Mouse (Mus musculus) layer of hippocampus, postnatal 14 days (tissue): Measurements from ENCODE around the gene Cenpp. TPM values are rescaled to one million over a fixed set of nuclear protein-coding genes. Genes with fewer than 3 reads are reported as not detected.

Experiments used
- DNase-seq, 2 experiments: peaks; one replicate each; pipeline ENCODE4 v3.0.0; 2021 to 2022; ENCODE audit warnings: low spot score in 2 of 2, mixed read lengths in 1 of 2
- total RNA-seq, 2 experiments: library from RNA; stranded (reverse); gene quantifications; 2 replicates each; pipeline ENCODE4 v1.2.3; 2021

The Cenpp gene
- total RNA-seq, 2 experiments from 2014 or later = 1.3 to 2.3 TPM

- no peak for DNase-seq
These were observed 113.9 kb downstream of the Cenpp start for GRCm38 (mm10) chr13:49538693-49539092.

GRCm38 (mm10) chr13:49536946-49537345 is 115.6 kb downstream of the Cenpp start:
- DNase-seq = no peak

DNA sequence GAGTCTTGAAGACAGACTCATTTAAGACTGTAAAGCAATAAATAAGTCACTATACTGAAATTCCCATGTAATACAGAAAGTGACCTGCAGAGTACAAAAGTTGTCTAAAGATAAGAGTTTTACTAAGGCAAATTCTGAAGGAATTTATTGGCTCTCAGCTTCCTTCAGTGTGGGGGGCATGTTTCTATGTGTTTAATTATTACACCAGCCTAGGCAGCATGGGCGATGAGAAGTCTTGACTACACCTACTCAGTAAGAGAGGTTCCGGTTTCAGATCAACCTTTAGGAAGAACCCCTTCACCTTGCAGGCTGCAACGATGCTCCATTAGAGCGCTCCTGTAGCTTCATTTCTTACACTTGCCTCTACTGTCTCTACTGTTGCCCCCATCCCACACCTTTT is 121.9 kb downstream of the Cenpp start:
- DNase-seq = no peak

DNA sequence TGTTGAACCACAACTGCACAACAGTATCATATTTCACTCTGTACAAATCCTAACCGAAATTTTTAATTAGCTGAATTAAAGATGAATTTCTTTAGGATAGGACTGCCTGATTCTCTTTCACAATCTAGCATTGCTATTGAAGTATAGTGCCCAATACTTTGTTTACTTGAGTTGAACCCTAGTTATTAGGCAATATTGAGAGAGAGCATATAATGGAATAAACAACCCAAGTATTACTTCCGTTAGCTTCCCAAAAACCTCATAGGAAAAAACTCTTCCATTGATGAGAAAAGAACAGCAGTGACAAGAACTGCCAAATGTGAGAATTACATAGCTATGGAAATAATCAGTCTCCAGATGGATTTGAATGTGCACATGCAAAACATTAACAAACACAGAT is 126.3 kb downstream of the Cenpp start:
- peak in 1 of 2 experiments; percentile 15 for DNase-seq

DNA sequence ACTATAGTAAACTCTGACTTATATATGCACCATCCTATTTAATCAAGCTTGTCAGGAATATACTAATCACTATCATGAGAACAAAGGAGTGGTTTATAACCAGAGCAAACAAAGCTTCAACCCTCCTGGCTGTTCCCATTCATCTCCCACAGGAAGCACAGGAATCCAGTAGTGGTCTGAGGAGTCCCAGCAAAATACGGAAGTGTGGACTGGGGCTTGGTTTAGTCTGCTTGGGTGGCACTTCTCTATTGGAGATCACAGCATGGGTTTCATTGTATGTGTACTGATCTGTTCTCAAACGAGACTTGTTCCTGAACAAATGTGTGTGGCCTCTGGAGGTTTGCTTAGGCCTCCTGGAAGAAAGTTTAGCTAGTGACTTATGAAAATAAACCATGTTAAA is 133.8 kb downstream of the Cenpp start:
- no peak for DNase-seq

GRCm38 (mm10) chr13:49507176-49507575 is 145.4 kb downstream of the Cenpp start:
- no peak for DNase-seq

GRCm38 (mm10) chr13:49505776-49506175 is 146.8 kb downstream of the Cenpp start:
- DNase-seq = no peak

GRCm38 (mm10) chr13:49504510-49504909 is 148.1 kb downstream of the Cenpp start, which contains the start of gene Ecm2:
TSS of gene Ecm2 (plus strand) at chr13:49504810.
- no peak for DNase-seq

GRCm38 (mm10) chr13:49492376-49493368 is 159.9 kb downstream of the Cenpp start, which contains the start of gene Tes3-ps:
TSS of gene Tes3-ps (plus strand) at chr13:49493318.
- no peak for DNase-seq

DNA sequence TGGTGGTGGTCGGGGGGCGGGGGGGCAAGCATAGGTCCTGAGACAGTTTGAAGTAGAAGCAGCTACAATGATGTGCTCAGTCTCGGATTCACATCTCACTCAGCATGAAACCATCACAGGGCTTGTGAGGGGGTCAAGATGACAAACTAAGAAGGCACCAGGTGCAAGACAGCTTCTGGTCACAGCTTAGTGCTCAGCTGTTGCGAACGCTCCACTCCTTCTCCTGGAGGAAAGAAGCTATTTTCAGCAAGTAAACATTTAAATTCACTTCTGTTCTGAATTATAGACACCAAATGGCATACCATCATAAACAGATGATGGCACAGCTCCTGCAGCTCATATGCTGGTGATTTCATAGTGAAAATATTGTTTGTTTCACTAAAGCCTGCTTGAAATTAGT is 167.2 kb downstream of the Cenpp start:
- DNase-seq = peak in 1 of 2 experiments; percentile 42

GRCm38 (mm10) chr13:49480551-49480950 is 172.0 kb downstream of the Cenpp start:
- DNase-seq = no peak

- peak in 1 of 2 experiments; percentile 70 for DNase-seq
These were observed 172.5 kb downstream of the Cenpp start for GRCm38 (mm10) chr13:49480057-49480456.

- DNase-seq = no peak
These were observed 173.2 kb downstream of the Cenpp start for GRCm38 (mm10) chr13:49479399-49479798.

DNA sequence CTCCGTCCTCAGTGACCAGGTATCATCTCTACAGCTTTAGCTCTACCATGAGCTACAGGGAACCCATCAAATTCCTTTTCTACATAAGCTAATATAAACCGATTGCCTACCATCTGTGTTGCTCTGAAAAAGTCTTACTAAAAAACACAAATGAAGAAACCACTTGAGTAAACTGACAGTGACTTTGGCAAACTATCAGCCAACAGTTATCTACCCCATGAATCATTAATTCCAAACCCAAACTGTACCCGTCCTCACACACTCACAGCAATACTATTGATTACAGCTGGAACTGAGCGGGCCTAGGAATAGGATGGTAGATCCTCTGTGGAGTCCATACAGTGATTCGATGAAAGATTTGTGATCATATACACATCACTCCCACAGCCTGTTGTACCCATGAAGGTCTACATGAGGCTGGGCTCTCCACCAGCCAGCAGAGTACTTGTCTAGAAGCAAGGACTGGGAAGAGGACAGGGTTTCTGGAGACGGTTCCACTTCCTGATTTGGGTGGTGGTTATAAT is 173.7 kb downstream of the Cenpp start:
- DNase-seq = no peak

GRCm38 (mm10) chr13:49477887-49478286 is 174.7 kb downstream of the Cenpp start:
- DNase-seq = no peak

- no peak for DNase-seq
These were observed 179.9 kb downstream of the Cenpp start for GRCm38 (mm10) chr13:49472676-49473005.

- no peak for DNase-seq
These were observed 180.5 kb downstream of the Cenpp start for GRCm38 (mm10) chr13:49471981-49472675.

GRCm38 (mm10) chr13:49470806-49471205 is 181.8 kb downstream of the Cenpp start:
- DNase-seq = peak in 1 of 2 experiments; percentile 73

- DNase-seq = no peak
These were observed 182.3 kb downstream of the Cenpp start for GRCm38 (mm10) chr13:49470319-49470718.

DNA sequence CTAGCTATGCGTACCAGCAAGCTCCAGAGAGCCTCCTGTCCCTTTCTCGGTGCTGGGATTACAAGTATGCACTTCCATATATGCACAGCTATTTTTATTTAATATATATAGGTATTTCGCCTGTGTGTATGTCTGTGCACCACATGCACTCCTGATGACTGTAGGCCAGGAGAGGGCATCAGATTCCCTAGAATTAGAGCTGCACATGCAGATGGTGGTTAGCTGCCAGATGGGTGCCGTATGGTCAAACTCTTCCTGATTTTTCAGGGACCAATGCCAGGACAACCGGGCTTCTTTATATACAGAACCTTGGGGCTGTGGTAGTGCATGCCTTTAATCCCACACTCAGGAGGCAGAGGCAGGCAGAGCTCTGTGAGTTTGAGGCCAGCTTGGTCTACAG is 183.6 kb downstream of the Cenpp start:
- no peak for DNase-seq

GRCm38 (mm10) chr13:49467585-49467984 is 185.0 kb downstream of the Cenpp start:
- no peak for DNase-seq
